Mouse (Mus musculus) splenic B cell, adult 2 months (primary cell): ENCODE results near the gene Plce1.

Source experiments
- DNase-seq: peaks from one replicate; pipeline ENCODE4 v3.0.0-alpha.2; 2011; ENCODE audit warnings: low read depth, low spot score
- H3K27me3 ChIP-seq: 2 replicates; pipeline ENCODE4 v1.6.1; 2012; ENCODE audit warnings: mild to moderate bottlenecking, low read length, moderate library complexity, mixed read lengths; ENCODE audit not compliant: control insufficient read depth, poor library complexity, insufficient read depth, severe bottlenecking
- H3K36me3 ChIP-seq: 2 replicates; pipeline ENCODE4 v1.6.1; 2012; ENCODE audit warnings: mild to moderate bottlenecking, low read length, moderate library complexity, mixed read lengths; ENCODE audit not compliant: control insufficient read depth, poor library complexity, insufficient read depth, severe bottlenecking

The Plce1 gene

GRCm38 (mm10) chr19:38687326-38687725, 206.4 kb downstream of the Plce1 start:
- Histone ChIP-seq H3K27me3 (no peaks in the 10 kb centered on the region), H3K36me3 (no peaks in the 10 kb centered on the region)
- DNase-seq, result no peak

DNA sequence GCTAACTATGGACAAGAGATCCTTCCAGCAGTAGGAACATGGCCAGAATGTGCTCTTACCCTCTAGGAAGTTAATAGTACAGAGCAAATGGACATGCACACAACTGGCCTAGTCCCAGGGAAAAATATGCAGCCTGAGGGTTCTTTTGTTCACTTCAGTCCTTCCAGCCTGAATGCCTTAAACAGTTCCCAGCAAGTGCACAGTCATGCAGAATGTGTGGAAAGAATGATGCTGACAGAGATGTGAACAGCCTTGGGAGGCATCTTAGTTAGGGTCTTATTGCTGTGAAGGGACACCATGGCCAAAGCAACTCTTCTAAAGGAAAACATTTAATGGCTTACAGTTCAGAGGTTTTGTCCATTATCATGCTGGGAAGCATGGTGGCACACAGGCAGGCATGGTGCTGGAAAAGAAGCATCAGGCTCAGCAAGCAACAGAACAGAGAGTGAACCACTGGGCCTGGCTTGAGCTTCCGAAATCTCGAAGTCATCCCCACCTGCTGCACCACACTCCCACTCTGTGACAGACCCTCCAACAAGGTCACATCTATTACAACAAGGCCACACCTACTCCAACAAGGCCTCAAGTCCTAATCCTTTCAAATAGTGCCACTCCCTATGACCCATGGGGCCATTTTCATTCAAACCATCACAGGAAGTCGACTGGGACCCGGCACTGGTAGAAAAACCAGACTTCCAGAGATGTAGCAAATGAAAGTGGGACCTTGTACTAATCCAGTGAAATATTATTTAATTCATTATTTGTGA, 208.0 kb downstream of the Plce1 start:
- DNase-seq, result no peak
- no peaks in the 10 kb centered on the region for H3K27me3 ChIP-seq
- H3K36me3 ChIP-seq, result no peaks in the 10 kb centered on the region

GRCm38 (mm10) chr19:38690276-38690675, 209.4 kb downstream of the Plce1 start:
- Histone ChIP-seq H3K27me3 (no peaks in the 10 kb centered on the region), H3K36me3 (no peaks in the 10 kb centered on the region)
- DNase-seq, result no peak

DNA sequence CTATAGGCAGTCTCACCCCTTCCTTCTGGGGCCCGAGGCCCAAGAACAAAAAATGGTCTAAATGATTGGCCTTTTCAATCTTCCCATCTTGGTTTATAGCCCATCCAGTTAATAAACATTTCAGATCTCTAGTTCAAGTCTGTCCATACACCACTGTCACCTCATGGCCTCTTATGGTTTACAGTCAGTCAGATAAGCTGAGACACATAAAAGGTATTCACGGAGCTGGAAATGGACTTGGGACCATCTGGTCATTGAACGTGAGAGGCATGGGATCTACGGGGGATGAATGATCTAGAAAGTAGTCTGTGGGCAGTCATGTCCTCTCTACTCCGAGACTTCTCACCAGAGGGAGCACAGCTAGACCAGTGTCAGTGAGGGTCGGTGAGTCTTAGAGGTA, 210.6 kb downstream of the Plce1 start:
- DNase-seq, result no peak
- Histone ChIP-seq H3K36me3 (no peaks in the 10 kb centered on the region), H3K27me3 (no peaks in the 10 kb centered on the region)

DNA sequence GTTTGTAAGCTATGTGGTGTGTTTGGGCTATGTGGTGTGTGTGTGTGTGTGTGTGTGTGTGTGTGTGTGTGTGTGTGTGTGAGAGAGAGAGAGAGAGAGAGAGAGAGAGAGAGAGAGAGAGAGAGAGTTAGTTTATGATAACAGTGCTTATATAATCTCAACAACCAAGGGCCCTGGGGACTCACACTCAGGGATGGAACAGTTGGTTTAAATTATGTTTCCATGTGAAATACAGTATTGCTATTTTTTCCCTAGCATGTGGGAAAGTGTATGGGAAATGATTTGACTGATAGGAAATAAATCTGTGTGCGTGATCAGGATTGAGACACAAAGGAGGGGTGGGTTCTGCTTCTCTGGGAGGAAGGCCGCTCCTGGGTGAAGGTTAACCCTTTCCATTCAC, 212.4 kb downstream of the Plce1 start:
- Histone ChIP-seq H3K36me3 (no peaks in the 10 kb centered on the region), H3K27me3 (no peaks in the 10 kb centered on the region)
- DNase-seq, result no peak

- no peaks in the 10 kb centered on the region for H3K27me3 ChIP-seq
- no peak for DNase-seq
- H3K36me3 ChIP-seq, result no peaks in the 10 kb centered on the region
These were observed 212.9 kb downstream of the Plce1 start for GRCm38 (mm10) chr19:38693769-38694168.

DNA sequence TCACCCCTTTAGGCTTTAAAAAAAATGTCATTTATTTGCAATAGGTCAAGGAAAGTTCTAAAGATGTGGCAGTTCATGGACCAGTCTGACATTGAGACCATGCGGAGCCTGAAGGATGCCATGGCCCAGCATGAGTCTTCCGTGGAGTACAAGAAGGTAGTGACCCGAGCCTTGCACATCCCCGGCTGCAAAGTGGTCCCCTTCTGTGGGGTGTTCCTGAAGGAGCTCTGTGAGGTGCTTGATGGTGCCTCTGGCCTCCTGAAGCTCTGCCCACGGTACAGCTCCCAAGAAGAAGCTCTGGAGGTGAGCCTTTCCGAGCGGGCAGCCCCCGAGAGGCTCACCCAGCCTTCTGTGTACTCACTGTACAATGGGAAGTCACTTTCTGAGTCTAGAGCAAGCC, 220.9 kb downstream of the Plce1 start:
- Histone ChIP-seq H3K36me3 (no peaks in the 10 kb centered on the region), H3K27me3 (no peaks in the 10 kb centered on the region; the same call in 1 of the 2 replicates)
- no peak for DNase-seq

DNA sequence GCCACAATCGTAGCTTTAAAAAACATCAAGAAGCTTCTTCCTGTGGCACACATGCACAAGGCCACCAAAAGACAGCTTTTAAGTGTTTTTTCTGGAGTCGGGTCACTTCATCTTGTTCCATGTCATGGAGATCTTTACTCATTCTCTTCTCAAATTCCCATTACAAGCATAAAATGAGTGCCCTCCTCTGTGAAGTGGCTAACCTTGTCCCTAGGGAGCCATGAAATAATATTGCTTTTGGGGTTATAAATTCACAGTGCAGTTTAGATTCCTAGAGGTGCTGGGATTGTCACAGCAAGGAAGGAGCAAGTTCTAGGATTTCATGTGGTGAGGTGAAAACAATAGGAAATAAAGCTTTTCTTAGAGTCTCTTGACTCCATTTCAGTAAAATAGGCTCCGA, 223.8 kb downstream of the Plce1 start:
- DNase-seq, result no peak
- H3K36me3 ChIP-seq, result no peaks in the 10 kb centered on the region
- no peaks in the 10 kb centered on the region; the same call in 1 of the 2 replicates for H3K27me3 ChIP-seq

- no peaks in the 10 kb centered on the region for H3K36me3 ChIP-seq
- no peaks in the 10 kb centered on the region; the same call in 1 of the 2 replicates for H3K27me3 ChIP-seq
- DNase-seq, result no peak
These were observed 224.3 kb downstream of the Plce1 start for GRCm38 (mm10) chr19:38705244-38705643.

GRCm38 (mm10) chr19:38706449-38706848, 225.5 kb downstream of the Plce1 start:
- DNase-seq, result no peak
- no peaks in the 10 kb centered on the region; the same call in 1 of the 2 replicates for H3K27me3 ChIP-seq
- no peaks in the 10 kb centered on the region for H3K36me3 ChIP-seq

GRCm38 (mm10) chr19:38709376-38709775, 228.5 kb downstream of the Plce1 start:
- no peaks in the 10 kb centered on the region for H3K36me3 ChIP-seq
- no peaks in the 10 kb centered on the region; the same call in 1 of the 2 replicates for H3K27me3 ChIP-seq
- DNase-seq, result no peak

DNA sequence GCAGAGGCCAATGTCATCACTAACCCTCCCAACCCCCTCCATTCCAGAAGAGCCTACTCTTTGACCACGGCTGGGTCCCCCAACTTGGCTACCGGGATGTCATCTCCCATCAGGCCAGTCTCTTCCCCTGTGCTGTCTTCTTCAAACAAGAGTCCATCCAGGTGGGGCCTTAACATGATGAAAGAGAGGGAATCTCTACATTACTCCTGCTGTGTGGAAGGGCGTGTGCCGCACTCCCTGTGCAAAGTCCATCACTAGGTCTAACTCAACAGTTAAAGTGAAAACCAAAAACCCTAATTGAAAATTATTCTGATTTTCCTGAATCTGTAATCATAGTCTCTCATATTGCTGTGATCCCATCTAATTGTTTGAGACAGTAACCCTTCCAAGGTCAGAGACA, 240.9 kb downstream of the Plce1 start:
- H3K27me3 ChIP-seq, result no peaks in the 10 kb centered on the region
- no peak for DNase-seq
- H3K36me3 ChIP-seq, result no peaks in the 10 kb centered on the region

- no peaks in the 10 kb centered on the region for H3K36me3 ChIP-seq
- no peak for DNase-seq
These were observed 242.1 kb downstream of the Plce1 start for GRCm38 (mm10) chr19:38722982-38723381.

DNA sequence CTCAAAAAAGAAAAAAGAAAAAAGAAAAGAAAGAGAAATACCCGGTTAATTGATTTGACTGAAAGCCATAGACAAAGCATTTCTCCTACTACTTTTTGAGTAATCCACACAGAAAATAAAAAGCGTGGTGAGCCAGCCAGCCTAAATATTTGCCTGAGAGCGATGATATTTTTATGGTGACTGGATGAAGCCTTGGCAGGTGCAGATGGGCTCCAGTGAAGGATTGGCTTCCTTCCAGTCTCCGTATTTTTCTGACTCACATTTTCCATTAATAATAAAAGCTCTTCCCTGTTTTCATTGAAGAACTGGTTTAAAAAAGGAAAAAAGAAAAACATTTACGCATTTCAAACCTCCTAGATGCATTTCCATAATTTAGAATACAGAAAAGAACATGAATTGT, 243.1 kb downstream of the Plce1 start:
- DNase-seq, result no peak
- no peaks in the 10 kb centered on the region for H3K27me3 ChIP-seq
- no peaks in the 10 kb centered on the region for H3K36me3 ChIP-seq

More at GRCm38 (mm10) chr19:38722982-38723381, 242.1 kb downstream of the Plce1 start:
- no peaks in the 10 kb centered on the region for H3K27me3 ChIP-seq

- no peak for DNase-seq
- H3K27me3 ChIP-seq, result no peaks in the 10 kb centered on the region
These were observed 247.9 kb downstream of the Plce1 start for GRCm38 (mm10) chr19:38728842-38729241.

DNA sequence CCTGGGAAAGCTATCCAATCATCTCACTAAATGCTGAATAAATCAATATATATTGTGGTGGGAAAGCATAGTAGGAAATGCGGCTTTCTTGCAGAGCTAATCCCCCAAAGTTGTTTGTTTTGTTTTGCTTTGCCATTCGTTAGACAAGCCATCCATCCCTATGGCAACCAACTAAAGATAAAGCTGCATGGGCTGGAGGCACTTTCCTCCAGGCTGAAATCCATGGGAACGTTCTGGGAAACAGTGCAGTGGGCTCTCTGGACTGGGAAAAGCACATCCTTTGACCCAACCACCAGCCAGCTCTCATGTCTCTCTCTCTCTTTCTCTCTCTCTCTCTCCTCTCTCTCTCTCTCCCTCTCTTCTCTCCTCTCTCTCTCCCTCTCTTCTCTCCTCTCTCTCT, 248.4 kb downstream of the Plce1 start:
- no peak for DNase-seq
- Histone ChIP-seq H3K27me3 (no peaks in the 10 kb centered on the region), H3K36me3 (no peaks in the 10 kb centered on the region)

More at GRCm38 (mm10) chr19:38728842-38729241, 247.9 kb downstream of the Plce1 start:
- H3K36me3 ChIP-seq, result no peaks in the 10 kb centered on the region
